Mouse (Mus musculus): ENCODE data around the gene Foxn3. TPM values are rescaled to one million over a fixed set of nuclear protein-coding genes. Genes with fewer than 3 reads are reported as not detected.
A peak's percentile ranks its signal among the peaks of the same experiment; 100 is the strongest.

Gene Foxn3
- total and polyA plus RNA-seq, 2 experiments from 2014 or later: 50.4 to 69.0 TPM

- no peak for TF ChIP-seq CTCF (IDR thresholded peaks at IDR 0.05; ENCODE audit: low read depth)
- DNase-seq (ENCODE audit: low spot score) (no peak), ATAC-seq (no peak)
- H3K9me3 ChIP-seq (ENCODE audit: low read length): no peaks in the 10 kb centered on the region
- no peak overlapping the region for H3K27ac ChIP-seq
- H3K4me1 ChIP-seq (ENCODE audit: insufficient read depth, low read length): peaks cover 33% of the 10 kb centered on the region
- 21% methylated on average over 15 of the region's 15 CpGs for WGBS
- no peaks in the 10 kb centered on the region for H3K36me3 ChIP-seq (ENCODE audit: insufficient read depth, low read length)
- no peak overlapping the region for H3K4me3 ChIP-seq (ENCODE audit: low read length)
- no peaks in the 10 kb centered on the region for H3K27me3 ChIP-seq (ENCODE audit: insufficient read depth, low read length)
- H3K9ac ChIP-seq (replicated peaks; ENCODE audit: low read length): no peak overlapping the region
- H3K4me2 ChIP-seq (ENCODE audit: low read depth, low read length): no peak overlapping the region
These were observed 342.1 kb downstream of the Foxn3 start for GRCm38 (mm10) chr12:99221087-99221846.

DNA sequence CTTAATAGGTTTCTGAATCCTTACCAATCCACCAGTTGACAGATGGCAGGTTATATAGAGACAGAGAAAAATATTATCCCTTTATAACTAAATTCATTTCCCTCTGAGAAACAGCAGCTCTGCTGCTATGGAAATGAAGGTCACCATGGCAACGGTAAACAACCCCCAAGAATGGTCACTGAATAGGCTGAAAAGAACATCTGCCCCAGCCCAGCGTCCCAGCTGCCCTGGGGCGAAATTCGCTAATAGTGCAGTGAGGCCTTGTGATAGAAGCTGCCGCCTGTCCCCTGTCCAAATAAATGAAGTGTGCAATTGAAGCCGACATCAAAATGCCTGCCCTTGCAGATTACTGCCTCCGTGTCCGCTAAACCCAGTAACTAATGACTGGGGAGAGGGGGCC, 343.0 kb downstream of the Foxn3 start:
- H3K4me2 ChIP-seq (ENCODE audit: low read depth, low read length): 0 out of 2 replicates have a peak overlapping the region, but pooled peaks have one; percentile 1
- H3K4me3 ChIP-seq (ENCODE audit: low read length): no peak overlapping the region
- DNase-seq (ENCODE audit: low spot score): peak; percentile 91
- H3K36me3 ChIP-seq (ENCODE audit: insufficient read depth, low read length): no peaks in the 10 kb centered on the region
- TF ChIP-seq CTCF (IDR thresholded peaks at IDR 0.05; ENCODE audit: low read depth): no peak
- no peaks in the 10 kb centered on the region for H3K9me3 ChIP-seq (ENCODE audit: low read length)
- H3K27ac ChIP-seq: no peak overlapping the region
- H3K9ac ChIP-seq (replicated peaks; ENCODE audit: low read length): no peak overlapping the region
- H3K27me3 ChIP-seq (ENCODE audit: insufficient read depth, low read length): no peaks in the 10 kb centered on the region
- H3K4me1 ChIP-seq (ENCODE audit: insufficient read depth, low read length): peaks cover 43% of the 10 kb centered on the region
- 13% methylated on average over 8 of the region's 8 CpGs for WGBS
- peak; percentile 71 for ATAC-seq

- Histone ChIP-seq H3K27ac (no peak overlapping the region), H3K36me3 (ENCODE audit: insufficient read depth, low read length) (no peaks in the 10 kb centered on the region), H3K4me1 (ENCODE audit: insufficient read depth, low read length) (peaks cover 41% of the 10 kb centered on the region), H3K9me3 (ENCODE audit: low read length) (no peaks in the 10 kb centered on the region), H3K27me3 (ENCODE audit: insufficient read depth, low read length) (no peaks in the 10 kb centered on the region), H3K4me2 (ENCODE audit: low read depth, low read length) (0 out of 2 replicates have a peak overlapping the region, but pooled peaks have one; percentile 1), H3K9ac (replicated peaks; ENCODE audit: low read length) (no peak overlapping the region), H3K4me3 (ENCODE audit: low read length) (no peak overlapping the region)
- no peak for ATAC-seq
- no peak for DNase-seq (ENCODE audit: low spot score)
- 50% methylated on average over 5 of the region's 5 CpGs for WGBS
- TF ChIP-seq CTCF (IDR thresholded peaks at IDR 0.05; ENCODE audit: low read depth): no peak
These were observed 343.6 kb downstream of the Foxn3 start for GRCm38 (mm10) chr12:99219812-99220211.

DNA sequence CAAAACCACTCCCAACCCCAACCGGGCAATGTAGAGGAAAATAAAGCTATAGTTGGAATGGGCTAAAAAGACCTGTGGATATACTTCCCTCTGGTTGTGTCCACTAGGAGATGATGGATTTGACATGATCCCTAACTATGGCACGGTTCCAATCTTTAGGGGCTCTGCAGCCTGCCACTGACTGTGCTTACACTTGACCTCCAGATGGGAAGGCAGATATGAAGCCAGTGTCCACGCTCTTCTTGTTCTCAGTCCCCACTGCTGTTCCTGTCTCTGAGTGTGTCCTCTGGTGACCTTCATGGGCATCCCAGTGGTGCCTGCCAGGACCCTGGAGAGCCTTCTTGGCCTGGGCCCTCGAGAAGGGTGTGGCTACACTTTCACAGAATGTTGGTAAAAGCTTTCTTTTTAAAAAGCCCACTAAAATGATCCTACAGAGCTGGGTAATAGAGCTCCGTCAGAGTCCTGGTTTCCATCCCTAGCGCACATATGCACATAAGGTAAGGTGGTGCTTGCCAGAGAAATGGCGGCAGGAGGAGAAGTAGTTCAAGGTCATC, 346.2 kb downstream of the Foxn3 start:
- Histone ChIP-seq H3K27me3 (ENCODE audit: insufficient read depth, low read length) (no peaks in the 10 kb centered on the region), H3K9me3 (ENCODE audit: low read length) (no peaks in the 10 kb centered on the region), H3K36me3 (ENCODE audit: insufficient read depth, low read length) (no peaks in the 10 kb centered on the region), H3K9ac (replicated peaks; ENCODE audit: low read length) (no peak overlapping the region), H3K27ac (no peak overlapping the region), H3K4me2 (ENCODE audit: low read depth, low read length) (no peak overlapping the region), H3K4me1 (ENCODE audit: insufficient read depth, low read length) (peaks cover 48% of the 10 kb centered on the region), H3K4me3 (ENCODE audit: low read length) (no peak overlapping the region)
- no peak for TF ChIP-seq CTCF (IDR thresholded peaks at IDR 0.05; ENCODE audit: low read depth)
- DNase-seq (ENCODE audit: low spot score) (no peak), ATAC-seq (no peak)
- WGBS: 68% methylated on average over 7 of the region's 7 CpGs

GRCm38 (mm10) chr12:99216341-99216761, 347.0 kb downstream of the Foxn3 start:
- peak overlapping the region; percentile 32 for H3K27ac ChIP-seq
- no peaks in the 10 kb centered on the region for H3K27me3 ChIP-seq (ENCODE audit: insufficient read depth, low read length)
- DNase-seq (ENCODE audit: low spot score): peak; percentile 28
- peak; percentile 43; the same call in 1 of the 2 replicates for ATAC-seq
- no peaks in the 10 kb centered on the region for H3K36me3 ChIP-seq (ENCODE audit: insufficient read depth, low read length)
- TF ChIP-seq CTCF (IDR thresholded peaks at IDR 0.05; ENCODE audit: low read depth): no peak
- H3K9me3 ChIP-seq (ENCODE audit: low read length): no peaks in the 10 kb centered on the region
- WGBS: 38% methylated on average over 5 of the region's 5 CpGs
- H3K9ac ChIP-seq (replicated peaks; ENCODE audit: low read length): no peak overlapping the region
- H3K4me2 ChIP-seq (ENCODE audit: low read depth, low read length): no peak overlapping the region
- peaks cover 46% of the 10 kb centered on the region for H3K4me1 ChIP-seq (ENCODE audit: insufficient read depth, low read length)
- H3K4me3 ChIP-seq (ENCODE audit: low read length): no peak overlapping the region

- H3K27ac ChIP-seq: peak overlapping the region; percentile 32
- H3K4me1 ChIP-seq (ENCODE audit: insufficient read depth, low read length): peaks cover 41% of the 10 kb centered on the region
- H3K4me3 ChIP-seq (ENCODE audit: low read length): no peak overlapping the region
- no peak overlapping the region for H3K4me2 ChIP-seq (ENCODE audit: low read depth, low read length)
- peak; percentile 45 for DNase-seq (ENCODE audit: low spot score)
- H3K36me3 ChIP-seq (ENCODE audit: insufficient read depth, low read length): no peaks in the 10 kb centered on the region
- peak; percentile 39 for TF ChIP-seq CTCF (IDR thresholded peaks at IDR 0.05; ENCODE audit: low read depth)
- no peaks in the 10 kb centered on the region for H3K9me3 ChIP-seq (ENCODE audit: low read length)
- WGBS: 51% methylated on average over 11 of the region's 11 CpGs
- no peak for ATAC-seq
- no peak overlapping the region for H3K9ac ChIP-seq (replicated peaks; ENCODE audit: low read length)
- no peaks in the 10 kb centered on the region for H3K27me3 ChIP-seq (ENCODE audit: insufficient read depth, low read length)
These were observed 347.7 kb downstream of the Foxn3 start for GRCm38 (mm10) chr12:99215521-99216255.
